Mouse (Mus musculus) macrophage (primary cell): ENCODE data around the gene Myt1l. TPM values are rescaled to one million over a fixed set of nuclear protein-coding genes. Genes with fewer than 3 reads are reported as not detected.

Source experiments
- H3K27ac ChIP-seq: fragments of 350-480 bp; formaldehyde crosslinking; 2 replicates; pipeline ENCODE4 v1.9.0; 2021
- H3K36me3 ChIP-seq: fragments of 350-480 bp; formaldehyde crosslinking; 2 replicates; pipeline ENCODE4 v1.9.0; 2021; ENCODE audit errors: inconsistent target
- H3K4me3 ChIP-seq: fragments of 350-480 bp; formaldehyde crosslinking; 2 replicates; pipeline ENCODE4 v1.9.0; 2021; ENCODE audit errors: inconsistent target
- H3K79me2 ChIP-seq: fragments of 350-480 bp; formaldehyde crosslinking; 2 replicates; pipeline ENCODE4 v1.9.0; 2021; ENCODE audit errors: inconsistent target
- WGBS: methylation state at CpG from one replicate; pipeline ENCODE4 v1.1.7; 2026; ENCODE audit warnings: inconsistent platforms; ENCODE audit not compliant: missing documents; 5-methylcytosine and 5-hydroxymethylcytosine counted together
- polyA plus RNA-seq: library from polyadenylated mRNA; stranded (reverse); fragments of 250-400 nt; gene quantifications from 3 replicates; pipeline ENCODE4 v1.2.4, GENCODE M21; 2018; ENCODE audit warnings: inconsistent platforms

Gene Myt1l
- polyA plus RNA-seq, 1 experiment from 2014 or later = not detected

DNA sequence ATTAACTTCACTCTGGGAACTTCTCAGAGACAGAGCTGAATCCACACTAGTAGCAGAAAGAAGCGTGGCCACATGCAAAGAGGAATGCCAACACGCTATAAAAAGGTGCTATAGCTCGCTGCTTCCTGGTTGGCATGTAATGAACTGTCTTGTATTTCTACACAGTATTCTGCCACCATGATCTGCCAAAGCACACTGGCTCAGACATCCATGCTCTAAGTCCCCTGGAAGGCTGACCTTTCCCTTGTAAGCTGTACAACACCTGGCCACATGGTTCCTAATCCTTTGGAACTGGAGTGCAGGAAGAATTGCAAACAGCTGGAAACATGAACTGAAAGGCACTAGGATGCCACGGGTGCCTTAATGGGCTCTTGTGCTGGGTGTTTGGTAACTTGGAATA, 232.4 kb downstream of the Myt1l start:
- Histone ChIP-seq H3K79me2 (no peaks in the 10 kb centered on the region), H3K27ac (no peak overlapping the region), H3K4me3 (no peak overlapping the region), H3K36me3 (no peaks in the 10 kb centered on the region)
- WGBS = 86% methylated on average over 4 of the region's 4 CpGs

DNA sequence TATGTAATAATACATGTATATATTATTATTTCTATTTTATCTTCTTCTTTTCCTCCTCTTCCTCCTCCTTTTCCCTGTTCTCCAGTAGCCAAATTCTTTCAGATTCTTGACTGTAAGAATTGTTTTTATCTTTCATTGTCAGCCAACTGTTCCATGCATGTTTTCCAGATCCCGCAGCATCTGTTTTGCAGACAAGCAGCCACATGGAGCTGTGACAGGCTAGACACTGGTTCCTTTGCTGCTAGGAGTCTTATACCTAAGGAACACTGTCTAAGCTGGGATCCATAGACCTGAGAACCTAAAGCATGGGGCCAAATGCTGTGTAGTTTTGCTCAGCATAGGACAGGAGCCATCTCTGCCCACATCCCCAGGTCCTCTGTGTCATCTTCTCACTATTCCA, 238.0 kb downstream of the Myt1l start:
- 100% methylated on average over 1 of the region's 1 CpGs for WGBS
- Histone ChIP-seq H3K36me3 (no peaks in the 10 kb centered on the region), H3K4me3 (no peak overlapping the region), H3K79me2 (no peaks in the 10 kb centered on the region), H3K27ac (no peak overlapping the region)

DNA sequence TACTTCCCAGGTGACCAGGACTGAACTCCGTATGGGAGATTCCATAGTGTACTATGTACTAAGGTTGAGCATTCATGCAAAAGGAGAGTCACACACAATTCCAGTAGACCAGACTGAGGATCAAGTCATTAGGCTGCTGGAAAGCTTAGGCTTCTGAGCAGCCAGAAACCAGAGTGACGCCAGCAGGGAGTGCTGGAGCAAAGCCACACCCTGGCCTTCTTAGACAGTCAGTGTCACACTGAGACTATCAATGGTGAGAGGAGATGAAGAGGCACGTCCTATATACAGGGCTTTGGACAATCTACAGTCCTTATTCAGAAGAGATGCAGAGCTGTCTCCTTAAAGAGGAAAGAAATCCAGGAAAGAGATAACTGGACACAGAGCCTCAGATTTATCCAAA, 243.6 kb downstream of the Myt1l start:
- 82% methylated on average over 3 of the region's 3 CpGs for WGBS
- Histone ChIP-seq H3K27ac (no peak overlapping the region), H3K4me3 (no peak overlapping the region)

DNA sequence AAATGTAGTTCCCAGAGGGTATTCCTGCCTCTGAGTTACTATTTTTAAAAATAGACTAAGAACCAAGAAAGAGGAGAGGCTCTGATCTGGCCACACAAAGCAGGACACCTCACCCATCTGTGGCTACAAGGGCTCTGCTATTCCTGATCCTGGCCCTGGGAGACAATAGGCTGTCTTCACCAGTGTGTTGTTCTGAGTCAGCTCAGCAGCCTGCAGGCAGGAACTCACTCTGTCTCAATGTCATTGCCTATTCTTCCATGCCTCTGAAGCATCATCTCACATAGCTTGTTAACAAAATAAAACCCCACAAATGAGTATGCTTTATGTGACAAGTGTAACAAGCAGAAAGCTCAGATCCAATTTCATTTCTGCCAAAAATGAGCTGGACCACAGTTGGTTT, 244.2 kb downstream of the Myt1l start:
- H3K79me2 ChIP-seq = no peaks in the 10 kb centered on the region
- H3K4me3 ChIP-seq = no peak overlapping the region
- H3K36me3 ChIP-seq = no peaks in the 10 kb centered on the region
- no peak overlapping the region for H3K27ac ChIP-seq

More for the DNA sequence above, 243.6 kb downstream of the Myt1l start:
- Histone ChIP-seq H3K36me3 (no peaks in the 10 kb centered on the region), H3K79me2 (no peaks in the 10 kb centered on the region)

DNA sequence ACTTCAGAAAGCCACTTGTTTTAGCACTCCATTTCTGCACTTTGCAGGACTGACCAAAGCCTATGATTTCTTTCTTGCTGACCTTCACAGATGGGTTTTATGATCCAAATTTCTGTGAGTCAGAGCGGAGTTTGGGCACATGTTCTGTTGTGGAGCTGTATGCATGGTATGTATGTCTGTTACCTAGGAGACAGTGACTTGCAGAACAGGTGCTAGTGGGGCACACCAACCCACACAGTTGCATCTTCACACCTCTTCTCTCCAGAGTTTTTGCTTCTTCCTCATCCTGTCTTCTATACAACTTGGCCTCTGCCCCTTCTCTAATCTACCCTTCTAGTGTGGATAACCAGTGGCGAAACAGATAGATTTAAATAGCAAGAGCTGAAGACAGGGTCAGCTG, 250.7 kb downstream of the Myt1l start:
- H3K36me3 ChIP-seq = no peaks in the 10 kb centered on the region
- no peaks in the 10 kb centered on the region for H3K79me2 ChIP-seq
- H3K27ac ChIP-seq = no peak overlapping the region
- WGBS = 87% methylated on average over 2 of the region's 2 CpGs
- H3K4me3 ChIP-seq = no peak overlapping the region

DNA sequence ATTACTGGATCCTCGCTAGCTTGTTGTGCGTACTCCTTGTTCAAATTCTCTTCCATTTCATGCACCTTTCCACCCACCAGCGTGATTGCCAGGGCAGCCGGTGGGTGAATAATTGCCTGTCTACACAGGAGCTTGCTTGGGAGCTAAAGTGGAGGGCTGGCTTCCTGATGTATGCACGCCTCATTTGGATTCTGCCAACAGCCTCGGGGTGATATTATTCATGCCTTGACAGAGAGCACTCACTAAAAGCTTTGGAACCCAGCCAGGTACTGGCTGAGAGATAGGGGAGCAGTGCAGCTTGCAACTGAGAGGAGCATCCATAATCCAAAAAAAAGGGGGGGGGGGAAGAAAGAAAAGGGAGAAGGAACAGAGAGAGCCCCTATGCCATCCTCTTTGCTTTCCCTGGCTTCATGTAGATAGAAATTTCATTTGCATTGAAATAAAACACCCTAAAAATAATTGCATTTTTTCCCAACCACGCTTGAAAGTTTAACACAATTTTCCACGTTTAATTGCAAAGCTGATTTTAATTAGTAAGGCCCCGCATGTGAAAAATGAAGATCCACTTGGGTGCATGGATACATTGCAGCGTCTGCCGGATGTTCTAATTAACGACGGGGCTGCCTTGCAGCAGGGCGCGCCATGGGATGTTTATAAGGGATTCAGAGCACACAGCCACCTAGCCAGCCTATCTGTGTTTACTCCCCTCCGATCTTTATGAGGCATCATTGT, 261.3 kb downstream of the Myt1l start:
- H3K4me3 ChIP-seq = no peak overlapping the region
- 48% methylated on average over 15 of the region's 16 CpGs for WGBS
- no peak overlapping the region for H3K27ac ChIP-seq
- no peaks in the 10 kb centered on the region for H3K79me2 ChIP-seq
- H3K36me3 ChIP-seq = no peaks in the 10 kb centered on the region

DNA sequence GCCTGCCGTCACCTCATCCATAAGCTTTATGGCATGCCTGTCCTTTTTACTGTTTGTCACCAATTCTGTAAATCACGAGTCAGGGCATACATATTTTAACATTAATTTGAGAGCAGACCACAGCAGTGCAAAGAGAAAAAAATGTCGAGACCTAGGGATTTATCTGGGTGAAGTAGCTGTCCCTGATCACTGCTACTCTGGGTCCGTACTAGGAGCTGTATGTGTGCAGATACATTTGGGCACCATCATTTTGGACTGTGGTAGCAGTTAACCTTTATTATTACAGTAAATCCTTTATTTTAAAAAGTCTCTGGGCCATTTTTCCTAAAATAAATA, 261.8 kb downstream of the Myt1l start:
- H3K4me3 ChIP-seq = no peak overlapping the region
- WGBS = 60% methylated on average over 4 of the region's 4 CpGs
- no peaks in the 10 kb centered on the region for H3K79me2 ChIP-seq
- no peak overlapping the region for H3K27ac ChIP-seq
- no peaks in the 10 kb centered on the region for H3K36me3 ChIP-seq

DNA sequence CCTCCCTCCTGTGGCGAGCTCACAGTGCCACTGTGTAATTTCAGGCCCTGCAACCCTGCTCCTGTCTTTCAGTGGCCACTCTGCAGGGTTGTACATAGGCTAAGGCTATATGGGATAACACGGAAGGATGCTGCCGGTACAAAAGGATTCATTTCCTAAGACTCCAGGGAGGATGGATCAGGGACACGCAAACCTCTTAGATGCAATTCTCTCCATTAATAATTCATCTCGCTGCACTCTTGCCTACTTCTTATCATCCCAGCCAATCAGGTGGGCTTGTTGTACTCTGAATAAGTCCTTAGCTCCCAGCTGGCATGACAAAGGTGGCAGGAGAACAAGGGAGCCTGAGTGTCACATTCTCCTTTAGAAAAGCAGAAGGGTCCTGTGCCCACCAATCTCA, 264.8 kb downstream of the Myt1l start:
- WGBS = 95% methylated on average over 5 of the region's 5 CpGs
- Histone ChIP-seq H3K36me3 (no peaks in the 10 kb centered on the region), H3K4me3 (no peak overlapping the region), H3K79me2 (no peaks in the 10 kb centered on the region), H3K27ac (no peak overlapping the region)

DNA sequence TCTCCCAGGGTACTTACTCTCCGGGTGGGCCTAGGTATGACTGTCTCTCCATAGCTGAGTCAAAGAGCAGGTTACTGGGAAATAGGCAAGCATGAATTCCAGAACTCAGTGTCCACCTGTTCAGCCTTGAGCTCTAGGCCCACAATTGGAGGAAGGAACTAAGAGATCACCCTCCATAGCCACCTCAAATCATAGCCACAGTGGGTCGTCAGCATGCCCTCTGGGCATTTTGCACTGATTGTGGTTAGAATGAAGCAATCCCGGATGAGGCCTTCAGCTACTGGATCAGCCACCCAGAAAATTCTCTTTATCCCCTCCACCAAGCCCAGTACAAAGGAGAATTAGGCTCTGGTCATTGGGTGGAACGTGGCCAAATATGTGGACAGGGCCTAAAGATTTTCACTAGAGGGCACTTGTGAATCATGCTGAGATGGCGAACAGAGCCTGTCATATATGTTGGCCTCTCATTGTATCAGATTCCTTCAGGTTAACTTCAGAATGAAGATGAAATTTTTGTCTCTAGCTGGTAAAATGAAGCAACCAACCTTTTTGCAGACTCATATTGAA, 267.0 kb downstream of the Myt1l start:
- no peak overlapping the region for H3K27ac ChIP-seq
- H3K36me3 ChIP-seq = no peaks in the 10 kb centered on the region
- no peak overlapping the region for H3K4me3 ChIP-seq
- no peaks in the 10 kb centered on the region for H3K79me2 ChIP-seq
- WGBS = 80% methylated on average over 5 of the region's 5 CpGs

DNA sequence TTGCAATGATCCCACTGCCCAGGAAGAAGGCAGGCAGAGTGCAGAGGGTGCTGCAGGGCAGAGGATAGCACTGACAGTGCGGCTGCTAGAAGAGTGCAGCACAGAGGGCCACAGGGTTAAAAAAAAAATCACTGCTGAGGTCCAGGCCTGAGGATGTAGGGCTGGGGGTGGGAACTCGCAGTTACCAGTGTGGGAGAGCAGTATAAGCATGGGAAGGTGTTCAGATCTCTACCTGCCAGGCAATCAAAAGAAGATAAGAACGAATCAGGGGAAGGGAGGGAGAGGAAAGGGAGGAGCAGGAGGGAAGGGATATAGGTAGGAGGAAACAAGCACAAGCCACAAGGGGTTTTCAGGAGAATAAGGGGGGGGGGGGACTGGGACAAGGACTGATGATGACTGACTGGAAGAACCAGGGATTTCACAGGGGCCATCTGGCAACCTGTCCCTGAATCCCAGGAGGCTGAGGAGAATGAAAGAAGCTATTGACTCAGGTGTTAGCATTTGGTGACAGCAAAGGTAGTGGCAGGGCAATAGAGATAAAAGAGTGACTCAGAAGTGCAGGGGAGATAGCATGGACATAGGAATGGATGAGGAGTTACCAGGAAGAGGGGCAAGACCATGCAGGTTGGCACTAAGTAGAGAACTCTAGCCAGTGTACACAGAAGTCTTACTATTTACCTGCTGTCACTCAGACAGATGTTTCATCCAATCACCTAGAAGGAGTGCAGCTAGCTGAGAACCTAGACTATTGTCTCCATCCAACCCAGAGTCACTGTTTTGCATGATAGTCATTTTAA, 270.6 kb downstream of the Myt1l start:
- Histone ChIP-seq H3K4me3 (no peak overlapping the region), H3K36me3 (no peaks in the 10 kb centered on the region), H3K27ac (no peak overlapping the region), H3K79me2 (no peaks in the 10 kb centered on the region)
- 43% methylated on average over 3 of the region's 3 CpGs for whole genome bisulfite sequencing

DNA sequence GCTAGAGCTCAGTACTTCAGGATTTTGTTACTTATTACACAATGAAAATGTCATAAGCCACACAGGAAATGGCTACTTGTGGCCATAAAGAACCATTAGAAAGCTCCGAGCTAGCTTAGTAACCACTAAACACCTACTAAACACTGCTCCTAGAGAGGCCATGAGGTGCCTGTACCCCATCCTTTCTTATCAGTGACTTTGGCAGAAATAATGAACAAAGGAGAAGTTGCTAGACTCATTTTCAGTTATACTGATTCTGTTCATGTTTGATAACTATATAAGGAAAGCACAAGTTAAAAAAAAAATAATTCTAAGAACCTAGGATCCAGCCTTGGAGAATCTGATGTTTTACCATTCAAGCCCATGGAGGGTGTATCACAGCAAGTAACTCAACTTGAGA, 278.2 kb downstream of the Myt1l start:
- 0% methylated on average over 1 of the region's 1 CpGs for WGBS
- no peak overlapping the region for H3K27ac ChIP-seq
- H3K4me3 ChIP-seq = no peak overlapping the region
- H3K79me2 ChIP-seq = no peaks in the 10 kb centered on the region
- H3K36me3 ChIP-seq = no peaks in the 10 kb centered on the region

DNA sequence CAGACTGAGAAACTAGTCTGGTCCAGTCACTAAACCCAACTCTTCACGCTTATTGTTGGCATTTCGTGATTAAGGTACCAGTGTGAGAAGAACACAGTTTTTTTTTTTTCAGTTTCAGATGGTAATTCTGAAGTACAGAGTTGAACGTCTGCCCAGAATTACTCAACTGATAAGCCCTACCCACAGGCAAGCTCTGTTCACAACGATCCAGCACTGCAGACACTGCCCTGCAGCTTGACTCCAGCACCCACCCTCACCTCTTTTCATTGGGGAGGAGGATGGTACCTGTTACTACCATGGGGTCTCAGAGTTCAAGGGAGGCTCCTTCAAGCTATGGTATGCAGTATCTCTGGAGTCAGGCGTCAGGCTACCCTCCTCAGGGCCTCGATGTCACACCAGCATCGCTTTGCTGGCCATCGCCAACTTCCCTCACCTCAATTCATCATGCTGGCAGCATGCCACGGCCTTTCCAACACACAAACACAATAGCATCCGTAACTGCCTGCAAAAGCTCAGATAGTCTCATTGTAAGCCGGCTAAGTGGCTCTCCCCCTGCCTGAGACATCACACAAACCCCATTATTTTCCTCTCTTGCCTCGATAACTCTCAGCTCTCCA, 281.5 kb downstream of the Myt1l start:
- WGBS = 48% methylated on average over 12 of the region's 12 CpGs
- Histone ChIP-seq H3K36me3 (no peaks in the 10 kb centered on the region), H3K79me2 (no peaks in the 10 kb centered on the region), H3K4me3 (no peak overlapping the region), H3K27ac (no peak overlapping the region)

DNA sequence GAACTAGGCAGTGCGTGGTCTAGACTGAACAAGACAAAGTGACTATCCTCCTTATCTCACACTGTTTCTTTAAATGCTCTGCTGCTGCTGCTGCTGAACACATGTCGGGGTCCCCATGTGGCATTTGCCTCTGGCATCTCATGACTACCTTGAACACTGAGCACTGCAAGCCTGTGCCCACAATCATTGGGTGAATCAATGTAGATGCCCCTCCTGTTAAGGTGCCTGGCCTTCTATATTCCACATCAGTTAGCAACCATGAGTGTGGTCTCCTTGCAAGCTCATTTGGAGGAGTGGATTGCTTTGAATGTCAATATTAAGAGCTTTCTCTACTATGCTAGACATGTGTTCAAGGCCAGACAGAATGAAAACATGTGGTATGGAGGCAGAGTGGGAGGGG, 287.3 kb downstream of the Myt1l start:
- H3K4me3 ChIP-seq = no peak overlapping the region
- no peak overlapping the region for H3K27ac ChIP-seq
- WGBS = 93% methylated on average over 2 of the region's 2 CpGs
- no peaks in the 10 kb centered on the region for H3K79me2 ChIP-seq
- no peaks in the 10 kb centered on the region for H3K36me3 ChIP-seq

DNA sequence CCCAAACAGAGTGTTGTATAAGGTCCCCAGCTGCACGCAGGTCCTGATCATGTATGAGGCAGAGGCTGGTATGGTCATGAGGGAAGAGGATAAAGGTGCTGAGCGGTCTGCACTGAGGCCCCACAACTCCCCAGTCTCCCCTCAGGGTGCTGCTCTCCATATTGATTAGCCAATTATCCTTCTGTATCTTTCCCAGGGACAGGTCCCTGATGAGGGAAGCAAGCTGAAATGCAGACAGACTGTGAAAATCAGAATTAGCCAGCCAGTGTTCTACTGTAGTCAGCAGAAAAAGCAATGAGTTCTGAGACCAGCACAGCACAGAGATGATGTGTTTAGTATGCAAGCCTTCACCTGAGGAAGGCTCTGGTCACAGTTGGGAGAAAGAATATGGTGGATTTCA, 287.9 kb downstream of the Myt1l start:
- WGBS = 77% methylated on average over 2 of the region's 2 CpGs
- H3K36me3 ChIP-seq = no peaks in the 10 kb centered on the region
- no peak overlapping the region for H3K4me3 ChIP-seq
- no peaks in the 10 kb centered on the region for H3K79me2 ChIP-seq
- H3K27ac ChIP-seq = no peak overlapping the region

DNA sequence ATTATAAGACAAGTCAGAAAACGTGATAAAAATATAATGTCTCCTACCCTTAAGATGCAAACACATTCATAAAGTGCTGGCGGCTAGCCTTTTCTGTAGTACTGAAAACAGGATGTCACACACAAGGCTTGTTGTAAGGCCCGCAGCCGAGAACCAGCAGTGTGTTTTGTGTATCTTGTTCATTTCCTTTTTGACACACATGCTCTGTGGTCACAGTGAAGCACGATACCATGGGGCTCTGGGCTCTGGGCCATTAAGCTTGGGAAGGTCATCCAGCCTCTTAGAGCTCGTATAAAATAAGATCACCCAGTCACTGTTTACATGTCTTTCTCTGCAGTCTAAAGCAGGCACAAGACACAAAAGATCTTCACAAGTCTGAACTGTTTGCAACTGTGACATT, 288.6 kb downstream of the Myt1l start:
- no peaks in the 10 kb centered on the region for H3K36me3 ChIP-seq
- no peak overlapping the region for H3K4me3 ChIP-seq
- no peaks in the 10 kb centered on the region for H3K79me2 ChIP-seq
- H3K27ac ChIP-seq = no peak overlapping the region
- WGBS = 50% methylated on average over 6 of the region's 6 CpGs
